Mouse (Mus musculus) embryonic fibroblast, embryonic 13.5 days (primary cell): ENCODE data around the gene Olfr522.

Source experiments
- CTCF ChIP-seq: IDR thresholded peaks from 2 replicates; pipeline ENCODE4 v1.5.1; 2011; ENCODE audit warnings: mild to moderate bottlenecking, control low read depth, low read length, moderate library complexity, borderline replicate concordance; ENCODE audit not compliant: insufficient read depth
- POLR2A ChIP-seq: IDR thresholded peaks from 2 replicates; pipeline ENCODE4 v1.6.1; 2011; ENCODE audit warnings: low read depth, mild to moderate bottlenecking, control low read depth, low read length, moderate library complexity

GRCm38 (mm10) chr7:140184206-140184605 is 19.6 kb upstream of the Olfr522 start:
- no peak for TF ChIP-seq CTCF
- TF ChIP-seq POLR2A, result no peak
